Mouse (Mus musculus) spleen, embryonic (tissue): ENCODE results near the gene Hcn3.

Experiments
- CTCF ChIA-PET: fragments of 350-600 bp; sonication (Branson Sonifier 250); formaldehyde crosslinking; loops from one replicate; lab custom pipeline; 2022; lab: Charles Lee

Gene Hcn3

DNA sequence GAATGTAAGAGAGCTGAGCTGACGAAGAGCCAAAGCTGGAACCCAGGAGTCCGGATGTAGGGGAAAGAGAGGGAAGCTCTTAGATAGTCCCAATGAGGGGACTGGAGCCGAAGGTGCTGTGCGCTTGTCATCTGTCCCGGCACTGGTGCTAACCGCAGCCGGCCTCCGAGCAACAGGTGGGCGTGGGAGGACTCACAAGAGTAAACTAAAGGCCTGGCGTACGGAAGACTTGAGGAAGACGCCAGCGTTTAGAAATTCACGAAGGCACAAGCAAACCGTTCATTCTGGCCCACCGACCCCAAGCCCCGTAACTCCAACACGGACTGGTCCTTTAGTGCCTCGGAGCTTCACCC lies 58.6 kb downstream of the Hcn3 start:
- CTCF ChIA-PET: interaction anchor here (0.6 to 1.3 kb wide), 4 partner anchors 8 to 632 kb away, joined by 3 to 6 read pairs (median 4); partner anchors contain the start of gene Rusc1

DNA sequence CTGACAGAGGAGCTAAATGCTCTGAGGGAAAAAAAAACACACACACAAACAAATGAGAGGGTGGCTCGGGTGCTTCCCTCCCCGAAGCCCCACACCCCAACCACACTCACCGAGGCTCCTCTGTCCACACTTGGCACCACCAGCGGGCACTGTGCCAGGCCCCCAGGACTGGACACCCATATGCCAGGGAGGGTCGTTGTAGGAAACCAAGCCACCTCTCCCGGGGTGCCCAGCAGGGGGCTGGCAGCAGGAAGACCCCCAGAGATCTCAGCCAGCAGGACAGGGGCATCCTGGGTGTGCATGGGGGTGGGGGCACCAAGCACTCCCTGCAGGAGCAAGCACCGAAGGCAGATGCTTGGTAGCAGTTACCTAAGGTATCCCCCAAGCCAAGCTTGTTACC lies 59.2 kb downstream of the Hcn3 start, which contains the start of gene Gm43738:
Gene Gm43738, minus strand, starts transcription at position 289 of the 400 bp plus-strand sequence.
- CTCF ChIA-PET: interaction anchor here (0.6 to 1.3 kb wide), 3 partner anchors 13 to 131 kb away, joined by 3 to 4 read pairs (median 4); no protein-coding TSS in a partner anchor
